Mouse (Mus musculus): ENCODE measurements around the gene Taar8a. TPM values are rescaled to one million over a fixed set of nuclear protein-coding genes. Genes with fewer than 3 reads are reported as not detected.
"Not testable (repeated sequence)": the region's sequence is repeated elsewhere in the genome, so short reads cannot be mapped to it uniquely, and the experiment has no call there.

Gene Taar8a
- polyA plus RNA-seq, 1 experiment from 2014 or later: not detected

DNA sequence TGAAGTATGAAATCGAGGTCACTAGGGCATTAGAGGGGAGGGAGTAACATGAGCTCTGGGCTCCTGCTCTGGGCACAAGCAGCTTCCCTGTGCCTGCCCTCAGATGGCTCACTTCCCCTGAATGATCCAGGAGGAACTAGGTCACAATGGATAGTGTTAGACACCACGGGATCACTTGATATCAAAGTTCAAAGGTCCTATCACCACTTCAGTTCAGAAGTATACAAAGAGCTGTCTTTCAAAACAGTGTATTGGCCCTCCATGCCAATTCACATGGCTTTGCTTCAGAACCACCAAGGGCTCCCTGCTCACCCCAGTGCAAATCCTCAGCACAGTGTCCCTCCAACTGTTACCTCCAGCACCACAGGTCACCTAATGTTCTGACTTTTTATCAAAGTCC lies 1.5 kb upstream of the Taar8a start:
- H3K9me3 ChIP-seq (ENCODE audit: control insufficient read depth, low read length); H3K4me2 ChIP-seq (ENCODE audit: low read length); H3K4me1 ChIP-seq (ENCODE audit: control insufficient read depth in 2 of 2, insufficient read depth in 2 of 2, low read length in 2 of 2); ATAC-seq (ENCODE audit: insufficient number of reproducible peaks, insufficient read depth, low FRiP score, low read depth); H3K27ac ChIP-seq (replicated peaks in 1 of 2; ENCODE audit: control insufficient read depth in 1 of 2, insufficient read depth in 1 of 2, low read depth in 2 of 2, low read length in 2 of 2); H3K9ac ChIP-seq (ENCODE audit: low read length); H3K27me3 ChIP-seq (ENCODE audit: control insufficient read depth, insufficient read depth, low read length); H3K36me3 ChIP-seq (ENCODE audit: control insufficient read depth, insufficient read depth, low read length); H3K4me3 ChIP-seq (ENCODE audit: control insufficient read depth in 1 of 2, insufficient read depth in 1 of 2, low read depth in 1 of 2, low read length in 2 of 2): not testable (repeated sequence)
- 30% methylated on average over 2 of the region's 2 CpGs for WGBS

DNA sequence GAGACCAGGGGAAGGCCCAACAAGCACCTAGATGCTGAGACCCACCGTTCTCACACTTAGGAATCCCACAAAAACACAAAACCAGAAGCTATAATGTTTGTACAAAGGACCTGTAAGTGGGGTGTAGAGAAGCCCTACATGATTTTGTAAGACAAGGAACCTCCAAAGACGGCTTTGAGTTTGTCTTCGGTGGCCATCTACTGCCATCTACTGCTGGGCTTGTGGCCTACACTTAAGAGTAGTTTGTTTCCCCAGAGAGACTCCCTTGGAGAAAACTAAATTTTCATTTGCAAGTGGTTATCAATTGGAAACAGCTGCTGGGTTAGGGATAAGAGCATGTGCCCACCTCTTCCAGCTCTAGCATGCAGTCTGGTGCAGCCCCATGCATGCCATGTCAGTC lies 3.9 kb downstream of the Taar8a start:
- 38% methylated on average over 3 of the region's 3 CpGs for WGBS
- H3K36me3 ChIP-seq (ENCODE audit: control insufficient read depth, insufficient read depth, low read length): no peaks in the 10 kb centered on the region

DNA sequence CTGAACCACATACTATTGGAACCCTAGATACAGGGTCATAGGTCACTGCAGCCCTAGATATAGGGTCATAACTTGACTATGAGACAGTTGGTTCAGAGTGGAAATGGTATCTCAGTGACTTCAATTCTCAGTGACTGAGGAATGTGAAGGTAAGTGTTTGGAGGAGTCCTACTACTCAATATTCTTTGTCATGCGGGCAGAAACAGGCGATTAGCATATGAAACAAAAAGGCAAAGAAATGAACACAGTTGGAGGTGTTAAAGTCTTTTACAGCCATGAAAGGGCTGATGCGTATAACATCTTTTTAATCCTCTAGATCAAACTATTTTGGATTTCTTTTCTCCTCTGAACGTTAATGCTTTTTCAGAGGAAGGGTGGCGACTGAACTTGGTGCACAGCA lies 9.6 kb downstream of the Taar8a start:
- no peaks in the 10 kb centered on the region for H3K36me3 ChIP-seq (ENCODE audit: control insufficient read depth, insufficient read depth, low read length)
- H3K4me1 ChIP-seq (ENCODE audit: control insufficient read depth in 2 of 2, insufficient read depth in 2 of 2, low read length in 2 of 2): no peaks in the 10 kb centered on the region
- no peak overlapping the region for H3K27ac ChIP-seq (replicated peaks in 1 of 2; ENCODE audit: control insufficient read depth in 1 of 2, insufficient read depth in 1 of 2, low read depth in 2 of 2, low read length in 2 of 2)
- H3K4me2 ChIP-seq (ENCODE audit: low read length): no peak overlapping the region
- H3K4me3 ChIP-seq (ENCODE audit: control insufficient read depth in 1 of 2, insufficient read depth in 1 of 2, low read depth in 1 of 2, low read length in 2 of 2): no peak overlapping the region
- no peak for ATAC-seq (ENCODE audit: insufficient number of reproducible peaks, insufficient read depth, low FRiP score, low read depth)
- no peaks in the 10 kb centered on the region for H3K9me3 ChIP-seq (ENCODE audit: control insufficient read depth, low read length)
- 73% methylated on average over 5 of the region's 5 CpGs for WGBS
- H3K9ac ChIP-seq (ENCODE audit: low read length): no peak overlapping the region
- H3K27me3 ChIP-seq (ENCODE audit: control insufficient read depth, insufficient read depth, low read length): no peaks in the 10 kb centered on the region

More for the DNA sequence above, 3.9 kb downstream of the Taar8a start:
- Histone ChIP-seq H3K27me3 (ENCODE audit: control insufficient read depth, insufficient read depth, low read length) (no peaks in the 10 kb centered on the region), H3K4me3 (ENCODE audit: control insufficient read depth in 1 of 2, insufficient read depth in 1 of 2, low read depth in 1 of 2, low read length in 2 of 2) (no peak overlapping the region), H3K27ac (replicated peaks in 1 of 2; ENCODE audit: control insufficient read depth in 1 of 2, insufficient read depth in 1 of 2, low read depth in 2 of 2, low read length in 2 of 2) (no peak overlapping the region), H3K4me1 (ENCODE audit: control insufficient read depth in 2 of 2, insufficient read depth in 2 of 2, low read length in 2 of 2) (no peaks in the 10 kb centered on the region), H3K9me3 (ENCODE audit: control insufficient read depth, low read length) (no peaks in the 10 kb centered on the region), H3K9ac (ENCODE audit: low read length) (no peak overlapping the region), H3K4me2 (ENCODE audit: low read length) (no peak overlapping the region)
- ATAC-seq (ENCODE audit: insufficient number of reproducible peaks, insufficient read depth, low FRiP score, low read depth): no peak

DNA sequence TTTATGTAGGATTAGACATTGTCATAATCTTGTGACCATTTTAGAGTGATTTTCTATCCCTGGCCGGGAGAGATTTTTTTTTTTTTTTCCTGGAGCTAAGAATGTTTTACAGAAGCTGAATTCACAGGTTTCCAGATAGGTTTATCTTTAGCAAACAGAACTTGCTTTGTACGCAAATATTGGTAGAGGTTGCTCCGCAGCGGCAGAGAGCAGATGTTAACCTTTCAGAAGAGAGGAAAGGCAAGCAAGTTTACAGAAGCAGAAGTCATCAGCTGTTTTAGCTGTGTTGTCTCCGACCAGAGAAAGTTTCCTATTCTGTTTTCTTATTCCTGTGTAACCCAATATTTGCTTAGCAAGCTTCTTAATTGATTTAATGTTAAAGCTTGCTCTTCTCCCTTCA lies 10.3 kb downstream of the Taar8a start:
- no peak for ATAC-seq (ENCODE audit: insufficient number of reproducible peaks, insufficient read depth, low FRiP score, low read depth)
- 59% methylated on average over 5 of the region's 5 CpGs for WGBS
- H3K9ac ChIP-seq (ENCODE audit: low read length): no peak overlapping the region
- no peak overlapping the region for H3K27ac ChIP-seq (replicated peaks in 1 of 2; ENCODE audit: control insufficient read depth in 1 of 2, insufficient read depth in 1 of 2, low read depth in 2 of 2, low read length in 2 of 2)
- H3K9me3 ChIP-seq (ENCODE audit: control insufficient read depth, low read length): no peaks in the 10 kb centered on the region
- no peak overlapping the region for H3K4me2 ChIP-seq (ENCODE audit: low read length)
- H3K27me3 ChIP-seq (ENCODE audit: control insufficient read depth, insufficient read depth, low read length): no peaks in the 10 kb centered on the region
- H3K36me3 ChIP-seq (ENCODE audit: control insufficient read depth, insufficient read depth, low read length): no peaks in the 10 kb centered on the region
- H3K4me1 ChIP-seq (ENCODE audit: control insufficient read depth in 2 of 2, insufficient read depth in 2 of 2, low read length in 2 of 2): no peaks in the 10 kb centered on the region
- no peak overlapping the region for H3K4me3 ChIP-seq (ENCODE audit: control insufficient read depth in 1 of 2, insufficient read depth in 1 of 2, low read depth in 1 of 2, low read length in 2 of 2)

DNA sequence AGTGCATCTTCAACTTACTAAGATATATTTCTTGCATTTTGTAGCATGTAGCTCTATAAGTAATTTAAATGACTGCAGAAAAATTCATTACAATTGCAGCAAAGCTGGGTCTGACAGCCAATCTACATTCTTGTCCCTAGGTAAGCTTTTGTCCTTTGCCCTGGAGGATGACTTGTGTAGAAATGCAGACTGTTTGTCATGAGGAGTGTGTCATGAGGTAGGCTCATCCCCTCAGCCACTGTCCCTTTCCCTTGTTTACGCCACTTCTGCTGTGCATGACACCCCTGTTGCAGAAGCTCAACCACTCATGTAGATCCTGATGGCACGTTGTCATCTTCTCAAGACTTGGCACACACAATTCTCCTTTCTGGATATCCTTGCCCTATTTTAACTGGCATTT lies 10.9 kb downstream of the Taar8a start:
- H3K4me2 ChIP-seq (ENCODE audit: low read length): no peak overlapping the region
- no peaks in the 10 kb centered on the region for H3K36me3 ChIP-seq (ENCODE audit: control insufficient read depth, insufficient read depth, low read length)
- no peak overlapping the region for H3K27ac ChIP-seq (replicated peaks in 1 of 2; ENCODE audit: control insufficient read depth in 1 of 2, insufficient read depth in 1 of 2, low read depth in 2 of 2, low read length in 2 of 2)
- no peaks in the 10 kb centered on the region for H3K4me1 ChIP-seq (ENCODE audit: control insufficient read depth in 2 of 2, insufficient read depth in 2 of 2, low read length in 2 of 2)
- no peaks in the 10 kb centered on the region for H3K9me3 ChIP-seq (ENCODE audit: control insufficient read depth, low read length)
- no peak overlapping the region for H3K9ac ChIP-seq (ENCODE audit: low read length)
- H3K4me3 ChIP-seq (ENCODE audit: control insufficient read depth in 1 of 2, insufficient read depth in 1 of 2, low read depth in 1 of 2, low read length in 2 of 2): no peak overlapping the region
- ATAC-seq (ENCODE audit: insufficient number of reproducible peaks, insufficient read depth, low FRiP score, low read depth): no peak
- 95% methylated on average over 2 of the region's 2 CpGs for WGBS
- H3K27me3 ChIP-seq (ENCODE audit: control insufficient read depth, insufficient read depth, low read length): no peaks in the 10 kb centered on the region

DNA sequence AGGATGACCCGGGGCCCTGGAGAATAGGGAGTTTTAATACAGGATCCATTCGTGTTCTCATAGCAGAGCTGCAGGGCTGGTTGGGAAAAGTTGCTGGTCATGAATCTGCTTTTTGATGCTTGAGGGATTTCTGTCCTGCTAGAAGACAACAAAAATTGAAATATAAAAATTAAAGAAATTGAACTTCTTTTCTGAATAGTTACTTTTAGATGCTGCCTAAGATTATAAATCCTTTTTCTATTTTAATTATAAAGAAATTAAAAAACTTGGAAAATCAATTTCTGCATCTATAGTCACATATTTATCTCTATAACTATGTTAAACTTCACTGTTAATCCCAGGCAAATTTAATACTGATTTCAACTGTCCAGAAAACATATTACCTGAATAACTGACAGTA lies 15.9 kb downstream of the Taar8a start, which contains the start of gene Taar8b:
TSS of gene Taar8b (minus strand) at position 101 of the 400 bp plus-strand sequence.
- Histone ChIP-seq H3K4me3 (ENCODE audit: control insufficient read depth in 1 of 2, insufficient read depth in 1 of 2, low read depth in 1 of 2, low read length in 2 of 2) (no peak within 1 kb of the TSS), H3K9ac (ENCODE audit: low read length) (no peak within 1 kb of the TSS), H3K27ac (replicated peaks in 1 of 2; ENCODE audit: control insufficient read depth in 1 of 2, insufficient read depth in 1 of 2, low read depth in 2 of 2, low read length in 2 of 2) (no peak within 1 kb of the TSS), H3K27me3 (ENCODE audit: control insufficient read depth, insufficient read depth, low read length) (no peaks in the 10 kb centered on the region), H3K4me2 (ENCODE audit: low read length) (no peak within 1 kb of the TSS), H3K4me1 (ENCODE audit: control insufficient read depth in 2 of 2, insufficient read depth in 2 of 2, low read length in 2 of 2) (no peaks in the 10 kb centered on the region), H3K36me3 (ENCODE audit: control insufficient read depth, insufficient read depth, low read length) (no peaks in the 10 kb centered on the region), H3K9me3 (ENCODE audit: control insufficient read depth, low read length) (no peaks in the 10 kb centered on the region)
- ATAC-seq (ENCODE audit: insufficient number of reproducible peaks, insufficient read depth, low FRiP score, low read depth): no peak
- WGBS: 60% methylated on average over 2 of the region's 2 CpGs

DNA sequence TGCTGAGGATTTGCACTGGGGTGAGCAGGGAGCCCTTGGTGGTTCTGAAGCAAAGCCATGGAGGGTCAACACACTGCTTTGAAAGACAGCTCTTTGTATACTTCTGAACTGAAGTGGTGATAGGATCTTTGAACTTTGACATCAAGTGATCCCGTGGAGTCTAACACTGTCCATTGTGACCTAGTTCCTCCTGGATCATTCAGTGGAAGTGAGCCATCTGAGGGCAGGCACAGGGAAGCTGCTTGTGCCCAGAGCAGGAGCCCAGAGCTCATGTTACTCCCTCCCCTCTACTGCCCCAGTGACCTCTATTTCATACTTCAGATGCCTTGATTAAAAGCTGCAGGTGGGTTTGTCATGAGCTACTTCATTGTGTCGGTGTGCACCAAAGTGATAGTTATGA lies 20.7 kb downstream of the Taar8a start:
- H3K9ac ChIP-seq (ENCODE audit: low read length); H3K4me1 ChIP-seq (ENCODE audit: control insufficient read depth in 2 of 2, insufficient read depth in 2 of 2, low read length in 2 of 2); H3K36me3 ChIP-seq (ENCODE audit: control insufficient read depth, insufficient read depth, low read length); H3K4me3 ChIP-seq (ENCODE audit: control insufficient read depth in 1 of 2, insufficient read depth in 1 of 2, low read depth in 1 of 2, low read length in 2 of 2); ATAC-seq (ENCODE audit: insufficient number of reproducible peaks, insufficient read depth, low FRiP score, low read depth); H3K27ac ChIP-seq (replicated peaks in 1 of 2; ENCODE audit: control insufficient read depth in 1 of 2, insufficient read depth in 1 of 2, low read depth in 2 of 2, low read length in 2 of 2); H3K4me2 ChIP-seq (ENCODE audit: low read length); H3K27me3 ChIP-seq (ENCODE audit: control insufficient read depth, insufficient read depth, low read length); H3K9me3 ChIP-seq (ENCODE audit: control insufficient read depth, low read length): not testable (repeated sequence)
- 51% methylated on average over 2 of the region's 2 CpGs for WGBS

DNA sequence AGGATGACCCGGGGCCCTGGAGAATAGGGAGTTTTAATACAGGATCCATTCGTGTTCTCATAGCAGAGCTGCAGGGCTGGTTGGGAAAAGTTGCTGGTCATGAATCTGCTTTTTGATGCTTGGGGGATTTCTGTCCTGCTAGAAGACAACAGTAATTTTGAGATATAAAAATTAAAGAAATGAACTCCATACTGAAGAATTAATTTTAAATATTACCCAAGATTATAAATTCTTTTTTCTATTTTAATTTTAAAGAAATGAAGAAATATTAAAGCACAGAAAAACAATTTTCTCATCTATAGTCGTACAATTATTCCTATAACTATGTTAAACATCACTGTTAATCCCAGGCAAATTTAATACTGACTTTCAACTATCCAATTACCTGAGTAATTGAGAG lies 25.5 kb downstream of the Taar8a start, which contains the start of gene Taar8c:
TSS of gene Taar8c (minus strand) at position 101 of the 400 bp plus-strand sequence.
- 69% methylated on average over 1 of the region's 3 CpGs for WGBS
- not testable (repeated sequence) for H3K4me3 ChIP-seq (ENCODE audit: control insufficient read depth in 1 of 2, insufficient read depth in 1 of 2, low read depth in 1 of 2, low read length in 2 of 2); H3K9me3 ChIP-seq (ENCODE audit: control insufficient read depth, low read length); ATAC-seq (ENCODE audit: insufficient number of reproducible peaks, insufficient read depth, low FRiP score, low read depth); H3K36me3 ChIP-seq (ENCODE audit: control insufficient read depth, insufficient read depth, low read length); H3K9ac ChIP-seq (ENCODE audit: low read length); H3K4me1 ChIP-seq (ENCODE audit: control insufficient read depth in 2 of 2, insufficient read depth in 2 of 2, low read length in 2 of 2); H3K27ac ChIP-seq (replicated peaks in 1 of 2; ENCODE audit: control insufficient read depth in 1 of 2, insufficient read depth in 1 of 2, low read depth in 2 of 2, low read length in 2 of 2); H3K27me3 ChIP-seq (ENCODE audit: control insufficient read depth, insufficient read depth, low read length); H3K4me2 ChIP-seq (ENCODE audit: low read length)
